Mouse (Mus musculus) kidney, embryonic 16.5 days (tissue): Measurements from ENCODE around the gene Osmr. TPM values are rescaled to one million over a fixed set of nuclear protein-coding genes. Genes with fewer than 3 reads are reported as not detected.

ENCODE experiments used
- ATAC-seq: fragments of 200-750 bp; cut with Nextera tagmentation; 2 replicates; pipeline ENCODE4 v1.8.0; 2017; ENCODE audit warnings: moderate TSS enrichment; ENCODE audit not compliant: low FRiP score, low TSS enrichment
- H3K27ac ChIP-seq: fragments of 300-500 bp; sonication (generic); 2 replicates; pipeline ENCODE4 v1.5.1; 2014; ENCODE audit warnings: low read length
- H3K27me3 ChIP-seq: fragments of 300-500 bp; sonication (generic); 2 replicates; pipeline ENCODE4 v1.6.1; 2014; ENCODE audit warnings: low read length, control low read depth, mixed read lengths; ENCODE audit not compliant: insufficient read depth
- H3K36me3 ChIP-seq: fragments of 300-500 bp; sonication (generic); 2 replicates; pipeline ENCODE4 v1.6.1; 2014; ENCODE audit warnings: low read length, control low read depth, mixed read lengths; ENCODE audit not compliant: insufficient read depth
- H3K4me1 ChIP-seq: fragments of 300-500 bp; sonication (generic); 2 replicates; pipeline ENCODE4 v1.6.1; 2014; ENCODE audit warnings: low read length, control low read depth, mixed read lengths; ENCODE audit not compliant: insufficient read depth
- H3K4me2 ChIP-seq: fragments of 300-500 bp; sonication (generic); replicated peaks from 2 replicates; pipeline ENCODE4 v1.6.1; 2014; ENCODE audit warnings: low read depth, low read length
- H3K4me3 ChIP-seq: fragments of 300-500 bp; sonication (generic); 2 replicates; pipeline ENCODE4 v1.5.1; 2014; ENCODE audit warnings: mild to moderate bottlenecking, low read length
- H3K9ac ChIP-seq: fragments of 300-500 bp; sonication (generic); replicated peaks from 2 replicates; pipeline ENCODE4 v1.6.1; 2014; ENCODE audit warnings: low read length
- H3K9me3 ChIP-seq: fragments of 300-500 bp; sonication (generic); 2 replicates; pipeline ENCODE4 v1.6.1; 2016; ENCODE audit warnings: low read length, control low read depth
- WGBS: fragments of 180-500 bp; shearing (Covaris S2); extraction: QIAGEN DNeasy Blood & Tissue Kit; methylation state at CpG from one replicate; pipeline ENCODE4 v1.1.7; 2014; 5-methylcytosine and 5-hydroxymethylcytosine counted together
- polyA plus RNA-seq: library from polyadenylated mRNA; unstranded; fragments of >200 nt; fragmentation: Nextera tagmentation; extraction: Ambion mirVana; gene quantifications from 2 replicates; pipeline ENCODE4 v1.2.1, GENCODE M21; 2015

Osmr gene
- polyA plus RNA-seq, 1 experiment from 2014 or later = 2.0 TPM

GRCm38 (mm10) chr15:6871621-6872359 lies 3.0 kb downstream of the Osmr start:
- Histone ChIP-seq H3K4me2 (peak overlapping the region; percentile 16; the same call in 1 of the 2 replicates), H3K36me3 (no peaks in the 10 kb centered on the region)
- 34% methylated on average over 11 of the region's 11 CpGs for WGBS

GRCm38 (mm10) chr15:6866888-6867287 lies 7.9 kb downstream of the Osmr start:
- Histone ChIP-seq H3K27ac (no peak overlapping the region), H3K36me3 (no peaks in the 10 kb centered on the region), H3K9me3 (no peaks in the 10 kb centered on the region), H3K9ac (no peak overlapping the region), H3K4me3 (no peak overlapping the region), H3K4me1 (no peaks in the 10 kb centered on the region), H3K4me2 (no peak overlapping the region), H3K27me3 (no peaks in the 10 kb centered on the region)
- WGBS = 86% methylated on average over 6 of the region's 6 CpGs
- no peak for ATAC-seq

More at GRCm38 (mm10) chr15:6871621-6872359, 3.0 kb downstream of the Osmr start:
- Histone ChIP-seq H3K4me1 (peaks cover 10% of the 10 kb centered on the region; the same call in 1 of the 2 replicates), H3K27me3 (0 out of 2 replicates have a peak, but pooled peaks cover 4% of the 10 kb centered on the region), H3K4me3 (no peak overlapping the region), H3K27ac (no peak overlapping the region), H3K9ac (no peak overlapping the region), H3K9me3 (no peaks in the 10 kb centered on the region)
- ATAC-seq = no peak

- WGBS = 88% methylated on average over 4 of the region's 4 CpGs
- H3K4me2 ChIP-seq = no peak overlapping the region
- ATAC-seq = no peak
- H3K4me1 ChIP-seq = no peaks in the 10 kb centered on the region
- no peaks in the 10 kb centered on the region for H3K36me3 ChIP-seq
- H3K27me3 ChIP-seq = no peaks in the 10 kb centered on the region
- no peak overlapping the region for H3K9ac ChIP-seq
- no peaks in the 10 kb centered on the region for H3K9me3 ChIP-seq
- H3K4me3 ChIP-seq = no peak overlapping the region
- no peak overlapping the region for H3K27ac ChIP-seq
Measured at GRCm38 (mm10) chr15:6862125-6862524, 12.6 kb downstream of the Osmr start.

DNA sequence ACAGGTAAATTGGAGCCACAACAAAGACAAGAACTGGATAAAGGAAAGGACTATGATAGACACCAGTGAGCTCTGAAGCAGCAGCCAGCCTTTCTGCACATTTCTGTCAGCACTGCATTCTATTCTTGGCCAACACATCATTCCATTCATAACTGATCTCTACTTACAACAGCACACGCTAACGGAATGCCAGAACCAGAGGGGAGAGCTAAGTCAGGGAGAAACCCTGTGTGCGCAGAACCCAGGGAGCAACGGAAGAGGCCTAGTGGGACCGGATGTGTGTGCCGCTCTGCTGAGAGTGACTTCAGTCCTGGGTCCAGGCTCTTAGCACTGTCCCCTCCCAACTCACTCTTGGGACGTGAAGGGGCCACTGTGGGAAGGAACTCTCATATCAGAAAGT lies 13.2 kb downstream of the Osmr start:
- H3K27ac ChIP-seq = no peak overlapping the region

DNA sequence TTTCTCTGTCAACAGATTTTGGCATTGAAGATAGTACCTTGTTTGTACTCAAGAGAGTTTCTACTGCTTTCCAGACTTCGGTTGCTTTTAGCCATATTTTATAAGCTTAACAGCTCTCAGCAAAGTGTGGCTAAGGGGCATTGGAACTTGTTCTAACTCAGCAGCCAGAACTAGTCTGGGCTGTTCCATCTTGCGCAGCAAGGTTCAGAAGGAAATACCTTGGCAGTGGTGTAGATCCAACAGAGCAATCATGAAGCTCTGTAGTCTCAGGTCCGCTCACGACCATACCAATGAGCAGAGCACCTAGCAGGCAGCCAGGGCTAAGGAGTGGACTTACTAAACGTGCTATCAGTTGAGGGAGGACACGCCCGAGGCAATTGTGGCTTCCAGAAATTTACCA lies 15.0 kb downstream of the Osmr start:
- Histone ChIP-seq H3K27me3 (no peaks in the 10 kb centered on the region), H3K27ac (no peak overlapping the region), H3K9me3 (no peaks in the 10 kb centered on the region), H3K9ac (no peak overlapping the region), H3K4me2 (no peak overlapping the region), H3K4me3 (no peak overlapping the region), H3K4me1 (no peaks in the 10 kb centered on the region), H3K36me3 (no peaks in the 10 kb centered on the region)
- no peak for ATAC-seq
- WGBS = 75% methylated on average over 7 of the region's 7 CpGs

More for the DNA sequence above, 13.2 kb downstream of the Osmr start:
- H3K4me2 ChIP-seq = no peak overlapping the region
- H3K27me3 ChIP-seq = no peaks in the 10 kb centered on the region
- no peak for ATAC-seq
- H3K9ac ChIP-seq = no peak overlapping the region
- H3K4me1 ChIP-seq = no peaks in the 10 kb centered on the region
- no peak overlapping the region for H3K4me3 ChIP-seq
- WGBS = 79% methylated on average over 7 of the region's 7 CpGs
- no peaks in the 10 kb centered on the region for H3K36me3 ChIP-seq
- no peaks in the 10 kb centered on the region for H3K9me3 ChIP-seq

GRCm38 (mm10) chr15:6858871-6859270 lies 15.9 kb downstream of the Osmr start:
- ATAC-seq = no peak
- Histone ChIP-seq H3K4me2 (no peak overlapping the region), H3K27ac (no peak overlapping the region), H3K9ac (no peak overlapping the region), H3K36me3 (no peaks in the 10 kb centered on the region), H3K4me3 (no peak overlapping the region), H3K4me1 (no peaks in the 10 kb centered on the region), H3K9me3 (no peaks in the 10 kb centered on the region), H3K27me3 (no peaks in the 10 kb centered on the region)
- WGBS = 88% methylated on average over 4 of the region's 4 CpGs

DNA sequence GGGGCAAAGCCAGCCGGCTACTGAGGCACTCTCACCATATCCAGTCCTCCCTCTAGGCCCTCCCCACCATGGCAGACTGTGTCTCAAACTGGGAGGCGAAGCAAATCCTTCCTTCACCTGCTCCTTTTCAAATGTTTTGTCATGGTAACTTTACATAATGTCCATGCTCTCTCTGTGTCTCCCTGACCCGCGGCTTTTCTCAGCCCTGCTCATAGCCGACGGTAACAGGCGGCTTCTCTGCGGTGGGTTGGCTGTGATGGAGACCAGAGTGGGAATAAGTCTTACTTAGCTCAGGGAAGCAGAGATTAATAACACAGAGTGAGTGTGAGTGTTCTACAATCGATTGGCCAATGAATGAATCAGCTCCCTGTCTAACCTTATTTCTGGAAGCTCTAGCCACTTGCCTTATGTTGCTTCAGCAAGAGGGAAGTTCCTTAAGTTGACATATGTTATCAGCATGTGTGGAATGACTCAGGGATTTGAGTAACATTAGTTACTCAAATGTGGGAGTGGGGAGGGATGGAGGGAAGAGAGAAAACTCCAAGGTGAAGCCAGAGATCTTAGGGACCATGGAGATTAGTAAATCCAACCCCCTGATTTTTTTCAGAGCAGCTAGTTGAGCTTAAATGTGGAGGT lies 17.4 kb downstream of the Osmr start:
- Histone ChIP-seq H3K4me1 (no peaks in the 10 kb centered on the region), H3K9me3 (no peaks in the 10 kb centered on the region), H3K27me3 (no peaks in the 10 kb centered on the region), H3K9ac (no peak overlapping the region), H3K36me3 (no peaks in the 10 kb centered on the region), H3K4me2 (no peak overlapping the region), H3K27ac (no peak overlapping the region), H3K4me3 (no peak overlapping the region)
- 91% methylated on average over 9 of the region's 9 CpGs for WGBS
- no peak for ATAC-seq

DNA sequence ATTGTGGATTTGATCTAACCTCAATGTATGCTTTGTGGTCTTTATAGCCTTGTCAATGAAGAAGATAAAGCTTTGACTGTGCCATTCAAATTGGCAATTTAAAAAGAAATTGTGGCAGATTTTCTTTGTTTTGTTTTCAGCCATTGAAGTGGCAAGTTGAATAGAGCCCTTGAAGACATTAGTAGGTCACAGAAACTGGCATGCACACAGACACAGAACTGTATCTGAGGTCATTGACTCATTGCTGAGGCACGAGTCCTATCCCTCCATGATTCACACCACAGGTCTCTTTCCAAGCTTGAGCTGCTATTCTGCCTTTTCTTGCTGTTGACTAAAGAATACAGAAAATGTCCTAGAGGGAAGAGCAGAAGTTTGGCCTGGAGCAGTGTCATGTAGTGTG lies 24.9 kb downstream of the Osmr start:
- H3K36me3 ChIP-seq = no peaks in the 10 kb centered on the region
- H3K9me3 ChIP-seq = no peaks in the 10 kb centered on the region
- no peak overlapping the region for H3K27ac ChIP-seq
- no peak overlapping the region for H3K9ac ChIP-seq
- no peaks in the 10 kb centered on the region for H3K27me3 ChIP-seq
- no peaks in the 10 kb centered on the region for H3K4me1 ChIP-seq
- H3K4me3 ChIP-seq = no peak overlapping the region
- no peak overlapping the region for H3K4me2 ChIP-seq
- no peak for ATAC-seq
- 77% methylated on average over 1 of the region's 1 CpGs for WGBS

DNA sequence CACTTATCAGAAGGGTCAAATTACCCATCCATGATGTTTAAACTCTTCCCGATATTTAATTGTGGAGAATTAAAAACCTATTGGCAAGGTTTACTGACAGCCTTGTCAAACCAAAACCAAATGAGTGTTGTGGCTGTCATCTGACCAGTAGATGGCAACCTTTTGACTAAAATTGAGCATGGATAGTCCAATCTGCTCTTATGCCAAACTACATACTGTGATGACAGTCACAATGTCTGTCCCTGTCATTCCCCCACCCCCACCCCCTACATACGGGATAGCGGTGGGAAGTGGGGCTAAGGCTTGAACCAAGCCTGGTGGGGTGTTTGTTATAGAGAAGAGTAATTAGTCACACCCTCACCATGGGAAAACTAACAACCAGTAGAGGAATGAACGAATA lies 34.6 kb downstream of the Osmr start:
- no peaks in the 10 kb centered on the region for H3K27me3 ChIP-seq
- no peak overlapping the region for H3K9ac ChIP-seq
- no peaks in the 10 kb centered on the region for H3K36me3 ChIP-seq
- H3K4me2 ChIP-seq = no peak overlapping the region
- 52% methylated on average over 4 of the region's 4 CpGs for WGBS
- H3K27ac ChIP-seq = no peak overlapping the region
- no peaks in the 10 kb centered on the region for H3K4me1 ChIP-seq
- H3K9me3 ChIP-seq = no peaks in the 10 kb centered on the region
- H3K4me3 ChIP-seq = no peak overlapping the region
- no peak for ATAC-seq

DNA sequence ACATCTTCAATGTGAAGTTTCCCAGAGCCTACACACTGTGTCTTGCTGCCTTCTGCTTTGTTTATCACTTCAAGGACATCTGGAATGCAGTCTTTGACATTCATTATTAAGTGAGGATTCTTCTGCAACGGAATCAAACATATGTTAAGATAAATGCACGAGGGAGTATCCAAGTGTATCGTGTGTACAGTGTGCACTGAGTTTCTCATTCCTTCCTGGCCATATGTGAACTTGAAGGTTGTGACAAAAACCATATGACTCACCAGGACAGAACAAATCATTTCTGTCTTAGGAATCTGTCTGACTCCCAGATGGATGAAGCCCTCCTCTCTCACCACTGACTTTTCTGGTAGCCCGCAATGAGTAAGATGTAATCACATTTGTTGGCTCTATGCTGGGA lies 59.0 kb downstream of the Osmr start:
- Histone ChIP-seq H3K36me3 (no peaks in the 10 kb centered on the region), H3K27me3 (no peaks in the 10 kb centered on the region), H3K4me2 (no peak overlapping the region), H3K4me1 (no peaks in the 10 kb centered on the region), H3K9me3 (0 out of 2 replicates have a peak, but pooled peaks cover 11% of the 10 kb centered on the region), H3K4me3 (no peak overlapping the region), H3K27ac (no peak overlapping the region), H3K9ac (no peak overlapping the region)
- no peak for ATAC-seq
- 61% methylated on average over 4 of the region's 4 CpGs for WGBS
